Mouse (Mus musculus) brown adipose tissue, adult 24 weeks (tissue): ENCODE results near the gene 4932415D10Rik. TPM values are rescaled to one million over a fixed set of nuclear protein-coding genes. Genes with fewer than 3 reads are reported as not detected.

Experiments
- H3K27ac ChIP-seq: fragments of 200-500 bp; replicated peaks from 2 replicates; pipeline ENCODE4 v1.5.1; 2012; ENCODE audit warnings: low read depth, mild to moderate bottlenecking, low read length
- H3K4me1 ChIP-seq: fragments of 200-500 bp; 2 replicates; pipeline ENCODE4 v1.6.1; 2012; ENCODE audit warnings: low read length, mixed read lengths; ENCODE audit not compliant: control insufficient read depth, insufficient read depth, insufficient read length
- H3K4me3 ChIP-seq: fragments of 200-500 bp; 2 replicates; pipeline ENCODE4 v1.5.1; 2012; ENCODE audit warnings: low read depth, mild to moderate bottlenecking, low read length, moderate library complexity; ENCODE audit not compliant: insufficient read depth
- polyA plus RNA-seq: library from polyadenylated mRNA; stranded (reverse); fragments of >200 nt; gene quantifications from 2 replicates; pipeline ENCODE4 v1.2.4, GENCODE M21; 2012; ENCODE audit not compliant: missing spikeins, insufficient read depth, insufficient read length

The 4932415D10Rik gene
- not detected in 2 replicates for polyA plus RNA-seq

DNA sequence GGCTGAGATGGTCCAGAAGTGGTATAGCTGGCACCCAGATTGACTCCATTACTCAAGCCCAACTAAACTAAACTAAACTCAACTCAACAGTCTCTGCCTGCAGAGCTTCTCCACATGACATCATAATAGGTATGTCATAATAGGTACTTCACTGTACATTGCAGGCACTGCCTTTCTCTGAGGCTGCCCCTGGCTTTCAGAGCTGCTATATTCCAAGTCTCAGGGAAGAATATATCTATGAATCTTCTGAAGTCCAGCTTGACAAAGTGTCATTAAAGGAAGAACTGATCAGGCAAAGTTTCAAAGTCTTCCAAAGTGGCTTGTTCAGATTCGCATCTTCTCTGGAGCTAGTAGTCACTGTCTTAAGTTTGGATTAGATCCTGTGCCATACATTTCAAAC lies at the start of gene 4932415D10Rik:
TSS of gene 4932415D10Rik (minus strand) at position 101 of the 400 bp plus-strand sequence.
- H3K4me1 ChIP-seq = no peaks in the 10 kb centered on the region
- H3K27ac ChIP-seq = no peak within 1 kb of the TSS
- H3K4me3 ChIP-seq = no peak within 1 kb of the TSS

DNA sequence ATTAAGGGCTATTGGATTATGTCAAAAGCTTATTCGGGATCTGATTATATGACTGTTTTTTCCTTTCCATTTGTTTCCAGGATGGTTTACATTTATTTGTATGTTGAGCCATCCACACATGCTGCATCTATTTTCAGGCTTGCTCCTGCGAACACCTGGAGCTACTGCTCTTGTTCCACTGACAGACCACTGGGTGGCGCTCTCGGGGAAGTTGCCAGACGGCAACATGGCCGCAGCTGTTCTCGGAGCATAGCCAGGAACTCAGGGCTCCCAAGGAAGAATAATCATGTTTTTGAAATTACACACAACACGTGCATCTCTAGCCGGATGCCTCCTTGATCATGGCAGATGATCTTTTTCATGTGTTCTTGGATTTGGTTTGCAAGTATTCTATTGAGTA lies 45.5 kb upstream of the 4932415D10Rik start:
- no peaks in the 10 kb centered on the region for H3K4me1 ChIP-seq
- H3K27ac ChIP-seq = no peak overlapping the region
- H3K4me3 ChIP-seq = no peak overlapping the region

- H3K27ac ChIP-seq = no peak overlapping the region
These were observed 39.0 kb upstream of the 4932415D10Rik start for GRCm38 (mm10) chr10:82355401-82355800.

GRCm38 (mm10) chr10:82354083-82355010 lies 38.0 kb upstream of the 4932415D10Rik start, which contains the start of gene Gm4924:
Gene Gm4924 (plus strand): TSS chr10:82354255.
- Histone ChIP-seq H3K4me1 (no peaks in the 10 kb centered on the region), H3K4me3 (peak within 1 kb of the TSS; percentile 96), H3K27ac (peak within 1 kb of the TSS; percentile 15)

More at GRCm38 (mm10) chr10:82355401-82355800, 39.0 kb upstream of the 4932415D10Rik start:
- H3K4me1 ChIP-seq = no peaks in the 10 kb centered on the region
- H3K4me3 ChIP-seq = no peak overlapping the region

DNA sequence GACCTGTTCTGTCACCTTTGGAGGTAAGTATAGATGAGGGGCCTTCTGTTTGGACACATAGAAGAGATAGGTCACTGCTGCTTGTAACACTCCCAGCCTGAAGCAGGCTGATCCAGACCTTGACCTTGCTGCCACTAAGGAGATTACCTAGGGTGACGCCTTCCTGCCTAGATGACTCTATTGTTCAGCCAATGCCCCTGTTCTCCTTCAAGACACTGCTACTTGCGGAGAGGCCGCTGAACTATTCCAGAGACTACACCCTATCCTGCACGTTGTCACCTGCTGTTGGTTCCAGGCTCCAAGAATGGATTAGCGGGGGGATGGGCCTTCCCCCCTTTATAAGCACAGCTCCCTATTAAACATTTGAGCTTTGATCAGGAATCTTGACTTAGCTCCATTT lies 13.4 kb upstream of the 4932415D10Rik start:
- no peaks in the 10 kb centered on the region for H3K4me1 ChIP-seq
- no peak overlapping the region for H3K27ac ChIP-seq
- H3K4me3 ChIP-seq = no peak overlapping the region

GRCm38 (mm10) chr10:82320134-82320533 lies 3.8 kb upstream of the 4932415D10Rik start:
- no peak overlapping the region for H3K4me3 ChIP-seq
- no peak overlapping the region for H3K27ac ChIP-seq
- no peaks in the 10 kb centered on the region for H3K4me1 ChIP-seq

- Histone ChIP-seq H3K27ac (no peak overlapping the region), H3K4me1 (no peaks in the 10 kb centered on the region), H3K4me3 (no peak overlapping the region)
These were observed 19.9 kb downstream of the 4932415D10Rik start for GRCm38 (mm10) chr10:82296440-82296839.

DNA sequence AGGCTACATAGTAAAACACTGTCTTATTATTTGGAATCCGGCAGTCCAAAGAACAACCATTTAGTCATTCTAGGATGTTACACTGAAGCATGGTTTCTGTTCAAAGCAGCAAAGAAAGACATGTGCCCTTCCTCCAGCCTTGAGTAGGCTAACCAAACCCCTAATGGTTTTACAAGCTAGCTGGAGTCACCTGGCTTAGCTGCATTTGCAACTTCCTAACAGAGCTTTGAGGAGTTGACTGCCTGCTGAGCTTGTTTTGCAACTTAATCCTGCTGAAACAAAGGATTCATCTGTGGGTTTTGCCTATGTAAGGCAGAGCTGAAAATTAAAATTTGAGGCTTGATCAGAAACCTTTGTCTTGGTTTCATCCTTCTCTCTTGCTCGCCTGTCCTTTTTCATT lies 59.1 kb downstream of the 4932415D10Rik start:
- Histone ChIP-seq H3K4me1 (no peaks in the 10 kb centered on the region), H3K4me3 (no peak overlapping the region), H3K27ac (no peak overlapping the region)

GRCm38 (mm10) chr10:82245021-82245420 lies 71.4 kb downstream of the 4932415D10Rik start:
- Histone ChIP-seq H3K27ac (no peak overlapping the region), H3K4me1 (no peaks in the 10 kb centered on the region), H3K4me3 (no peak overlapping the region)

DNA sequence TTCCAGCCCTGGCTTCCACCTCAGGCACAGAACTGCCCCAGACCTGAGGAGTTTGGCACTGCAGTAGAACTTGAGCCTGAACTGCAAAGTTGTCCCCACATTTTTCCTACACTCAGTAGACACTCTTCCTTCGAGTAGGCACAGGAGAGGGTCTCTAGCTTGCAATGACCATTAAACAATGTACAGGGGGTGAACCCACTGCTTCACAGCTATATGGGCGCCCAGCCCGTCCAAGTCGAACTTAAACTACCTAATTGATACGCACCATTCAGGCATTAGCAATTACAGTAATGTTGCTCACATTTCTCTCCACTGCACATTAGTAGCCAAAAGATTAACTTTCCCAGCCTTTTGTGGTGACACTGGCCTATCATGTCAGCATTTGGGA lies 75.0 kb downstream of the 4932415D10Rik start:
- H3K4me1 ChIP-seq = no peaks in the 10 kb centered on the region
- peak overlapping the region; percentile 85 for H3K4me3 ChIP-seq
- no peak overlapping the region for H3K27ac ChIP-seq

GRCm38 (mm10) chr10:82240742-82241400 lies 75.5 kb downstream of the 4932415D10Rik start, which contains the start of gene Zfp938:
Gene Zfp938 (minus strand): TSS chr10:82241280.
- H3K27ac ChIP-seq = no peak within 1 kb of the TSS
- peak within 1 kb of the TSS; percentile 85 for H3K4me3 ChIP-seq
- no peaks in the 10 kb centered on the region for H3K4me1 ChIP-seq

Other genes with a start within 250 kb of the 4932415D10Rik start
- gene BC024063, start 233.2 kb downstream of the 4932415D10Rik start, polyA plus RNA-seq = 0.88 TPM in 1 of 2 replicates, not detected in the other
- 0.58 and 1.5 TPM in 2 replicates for gene AU041133, start 188.6 kb downstream of the 4932415D10Rik start, polyA plus RNA-seq
- 3.9 and 5.0 TPM in 2 replicates for gene Zfp938, start 75.3 kb downstream of the 4932415D10Rik start, polyA plus RNA-seq
- gene Gm4924, start 37.7 kb upstream of the 4932415D10Rik start, polyA plus RNA-seq = 0.63 and 1.3 TPM in 2 replicates
- not detected in 2 replicates for gene Gm1553, start 176.0 kb upstream of the 4932415D10Rik start, polyA plus RNA-seq